In the genomic region with DNA sequence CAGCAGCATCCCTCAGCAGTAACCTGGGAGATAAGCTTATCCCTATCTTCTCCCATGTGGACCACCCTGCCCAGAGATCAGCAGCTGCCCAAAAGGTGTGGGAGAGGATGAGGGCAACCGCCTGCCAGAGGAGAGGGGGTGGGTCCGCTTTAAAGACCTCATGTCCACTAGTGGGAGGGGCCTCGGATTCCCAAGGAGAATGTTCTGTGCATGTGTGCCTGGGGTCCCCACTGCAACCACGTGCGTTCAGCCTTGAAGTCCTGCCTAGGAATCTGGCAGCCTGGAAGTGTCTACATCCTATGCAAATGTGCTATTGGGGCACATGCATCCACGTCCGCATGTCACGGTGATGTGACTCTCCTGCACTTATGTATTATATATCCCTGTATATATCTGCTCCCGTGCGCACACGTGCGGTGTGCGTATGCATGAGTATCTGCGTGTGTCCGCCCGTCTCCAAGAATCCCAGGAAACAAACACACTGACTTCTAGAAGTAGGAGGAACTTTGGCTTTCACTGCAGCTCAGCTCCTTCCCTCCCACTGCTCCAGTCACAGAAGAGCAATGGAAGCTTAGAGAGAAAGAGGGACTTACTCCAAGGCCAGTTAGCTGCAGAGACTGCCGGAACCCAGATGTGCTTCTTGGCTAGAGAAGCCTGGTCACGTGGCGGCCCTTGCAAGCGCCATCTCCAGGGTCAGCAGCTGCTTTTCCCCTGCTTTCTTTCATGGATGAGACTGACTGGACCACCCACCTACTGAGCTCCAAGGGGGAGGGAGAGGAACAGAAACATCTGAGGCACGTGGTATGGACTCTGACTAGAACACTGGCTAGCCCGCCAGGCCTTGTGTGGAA, we compare ENCODE assay signal across 8 mouse cellular contexts. TPM values are rescaled to one million over a fixed set of nuclear protein-coding genes. Genes with fewer than 3 reads are reported as not detected.
DNase-seq lines count a peak whose midpoint lies in the region; ATAC-seq lines count a peak whose summit lies in the region.
"Had no signal": no experiment of that assay in that cellular context is flagged by ENCODE, and none has a peak within 500 bp of the region (broad histone marks: within the 10 kb centered on the region; RNA-seq: fewer than 3 reads in every experiment).

No protein-coding gene starts in this region.

- H3K9ac ChIP-seq in forebrain, embryonic 12.5 days: no peak overlapping the region
- H3K9ac ChIP-seq in stomach, embryonic 14.5 days (replicated peaks; ENCODE audit: low read depth, low read length): no peak overlapping the region

- no peaks in the 10 kb centered on the region for H3K9me3 ChIP-seq in forebrain, embryonic 12.5 days
- H3K9me3 ChIP-seq in midbrain, embryonic 10.5 days (replicated peaks): no peaks in the 10 kb centered on the region
- H3K9me3 ChIP-seq in stomach, embryonic 14.5 days (ENCODE audit: control insufficient read depth, low read depth, low read length): no peaks in the 10 kb centered on the region
- H3K9me3 ChIP-seq: megakaryocyte, embryonic 14.5 days had no signal

- H3K27me3 ChIP-seq in forebrain, embryonic 12.5 days: no peaks in the 10 kb centered on the region
- H3K27me3 ChIP-seq in midbrain, embryonic 10.5 days (ENCODE audit: low read depth, poor library complexity, severe bottlenecking): peaks cover 12% of the 10 kb centered on the region; the same call in 1 of the 2 replicates
- H3K27me3 ChIP-seq in stomach, embryonic 14.5 days (ENCODE audit: control insufficient read depth, insufficient read depth, low read length): no peaks in the 10 kb centered on the region

- peak; percentile 31; the same call in 1 of the 2 replicates for ATAC-seq in forebrain, embryonic 12.5 days (ENCODE audit: low FRiP score)
- ATAC-seq in stomach, embryonic 14.5 days (ENCODE audit: insufficient number of reproducible peaks, insufficient read depth, low FRiP score, low read depth): peak; percentile 89
- no peak for ATAC-seq in erythroid progenitor cell, adult 5-6 weeks (replicated peaks; ENCODE audit: low FRiP score, poor library complexity, severe bottlenecking)

- intact Hi-C loops in heart, postnatal 10 days (cut with DNase I): no loop called here

- H3K4me3 ChIP-seq in forebrain, embryonic 12.5 days (replicated peaks): no peak overlapping the region
- no peak overlapping the region for H3K4me3 ChIP-seq in midbrain, embryonic 10.5 days
- no peak overlapping the region for H3K4me3 ChIP-seq in stomach, embryonic 14.5 days (ENCODE audit: low read depth, low read length)
- H3K4me3 ChIP-seq: megakaryocyte, embryonic 14.5 days had no signal

- H3K4me2 ChIP-seq in forebrain, embryonic 12.5 days: no peak overlapping the region
- H3K4me2 ChIP-seq in stomach, embryonic 14.5 days (replicated peaks; ENCODE audit: low read depth, low read length): 0 out of 2 replicates have a peak overlapping the region, but pooled peaks have one; percentile 11

- WGBS in forebrain, embryonic 12.5 days: 65% methylated on average over 22 of the region's 22 CpGs
- WGBS in midbrain, embryonic 10.5 days: 61% methylated on average over 22 of the region's 22 CpGs
- WGBS in stomach, embryonic 14.5 days: 44% methylated on average over 22 of the region's 22 CpGs

- peak; percentile 79 for DNase-seq in embryo, embryonic 10 days (ENCODE audit: low spot score)
- peak; percentile 88 to 90 for DNase-seq in heart, postnatal 10 days
- peak; percentile 55 to 70 for DNase-seq in kidney, postnatal 25 days
- peak; percentile 87 for DNase-seq in midbrain, embryonic 10.5 days (ENCODE audit: low spot score)

- H3K4me1 ChIP-seq in forebrain, embryonic 12.5 days: peaks cover 57% of the 10 kb centered on the region
- H3K4me1 ChIP-seq in midbrain, embryonic 10.5 days: peaks cover 68% of the 10 kb centered on the region
- peaks cover 18% of the 10 kb centered on the region for H3K4me1 ChIP-seq in stomach, embryonic 14.5 days (ENCODE audit: control insufficient read depth, insufficient read depth, low read length)

- H3K27ac ChIP-seq in forebrain, embryonic 12.5 days: peak overlapping the region; percentile 3; the same call in 1 of the 2 replicates
- peak overlapping the region; percentile 70 for H3K27ac ChIP-seq in midbrain, embryonic 10.5 days (replicated peaks)
- peak overlapping the region; percentile 71 for H3K27ac ChIP-seq in stomach, embryonic 14.5 days (ENCODE audit: low read length)

- no peaks in the 10 kb centered on the region for H3K36me3 ChIP-seq in forebrain, embryonic 12.5 days (replicated peaks)
- no peaks in the 10 kb centered on the region for H3K36me3 ChIP-seq in midbrain, embryonic 10.5 days
- H3K36me3 ChIP-seq in stomach, embryonic 14.5 days (ENCODE audit: control insufficient read depth, insufficient read depth, low read length): no peaks in the 10 kb centered on the region

RNA-seq across cellular contexts. Expression of gene Cplx2, which starts 39.1 kb away (rescaled TPM):
- 14.9 and 15.5 TPM in 2 replicates for polyA plus RNA-seq in forebrain, embryonic 12.5 days (2016; fragmentation: Nextera tagmentation; extraction: Ambion mirVana)
- 1 to 10 TPM; 8.9 to 9.8 TPM for total RNA-seq in heart, postnatal 10 days (2021)
- polyA plus RNA-seq in midbrain, embryonic 10.5 days (2016; fragmentation: Nextera tagmentation; extraction: Ambion mirVana): 9.9 and 15.3 TPM in 2 replicates
- 7.7 and 8.7 TPM in 2 replicates for polyA plus RNA-seq in stomach, embryonic 14.5 days (2014; fragmentation: Nextera tagmentation; extraction: Ambion mirVana)
- 2.9 and 5.4 TPM in 2 replicates for total RNA-seq in erythroid progenitor cell, adult 5-6 weeks (2015; ENCODE audit: low replicate concordance)
- 2.1 and 2.2 TPM in 2 replicates for total RNA-seq in erythroid progenitor cell, adult 5-6 weeks (2017; ENCODE audit: low replicate concordance)

Comparison
In these comparisons a context has a peak if more than half of its experiments do, and no peak if none do; other contexts are left out.
1. H3K27ac ChIP-seq: peak in every context shown above with its lines; median percentile 71 in stomach, embryonic 14.5 days; 70 in midbrain, embryonic 10.5 days; 3 in forebrain, embryonic 12.5 days.